Mouse (Mus musculus) cerebral cortex, adult 2 months (tissue): ENCODE measurements around the gene Hist1h4f.

Source experiments
- WGBS: fragments of 180-500 bp; shearing (Covaris S2); methylation state at CpG from one replicate; pipeline ENCODE4 v1.1.7; 2018; 5-methylcytosine and 5-hydroxymethylcytosine counted together

Gene Hist1h4f

GRCm38 (mm10) chr13:23506819-23507515 is 44.5 kb downstream of the Hist1h4f start:
- 54% methylated on average over 14 of the region's 14 CpGs for WGBS

- WGBS: 55% methylated on average over 13 of the region's 13 CpGs
Measured at GRCm38 (mm10) chr13:23506351-23506750, 45.1 kb downstream of the Hist1h4f start.

- WGBS: 44% methylated on average over 14 of the region's 14 CpGs
Measured at GRCm38 (mm10) chr13:23505662-23506345, 45.6 kb downstream of the Hist1h4f start.

GRCm38 (mm10) chr13:23503797-23504196 is 47.7 kb downstream of the Hist1h4f start:
- WGBS: 6% methylated on average over 9 of the region's 9 CpGs

GRCm38 (mm10) chr13:23502916-23503315 is 48.5 kb downstream of the Hist1h4f start:
- 67% methylated on average over 4 of the region's 4 CpGs for WGBS

GRCm38 (mm10) chr13:23502031-23502567 is 49.3 kb downstream of the Hist1h4f start:
- 47% methylated on average over 9 of the region's 9 CpGs for WGBS

GRCm38 (mm10) chr13:23501511-23501910 is 49.9 kb downstream of the Hist1h4f start:
- 37% methylated on average over 5 of the region's 5 CpGs for WGBS
